Mouse (Mus musculus) testis, adult 2 months (tissue): ENCODE measurements at regions not wholly inside any gene's neighbourhood (a gene's known extent, or its start where the extent isn't known, plus 50 kb on each side); places are given as distances from the start of the nearest gene placed in this dataset.

Experiments used
- H3K27ac ChIP-seq: fragments of 200-500 bp; 2 replicates; pipeline ENCODE4 v1.5.1; 2012; ENCODE audit warnings: low read depth, low read length; ENCODE audit not compliant: control insufficient read depth, insufficient read depth
- H3K27me3 ChIP-seq: fragments of 200-500 bp; 2 replicates; pipeline ENCODE4 v1.6.1; 2012; ENCODE audit warnings: mild to moderate bottlenecking, low read length, moderate library complexity; ENCODE audit not compliant: control insufficient read depth, insufficient read depth
- H3K36me3 ChIP-seq: fragments of 200-500 bp; 2 replicates; pipeline ENCODE4 v1.6.1; 2012; ENCODE audit warnings: mild to moderate bottlenecking, low read length; ENCODE audit not compliant: control insufficient read depth, insufficient read depth
- H3K4me1 ChIP-seq: fragments of 200-500 bp; 2 replicates; pipeline ENCODE4 v1.6.1; 2012; ENCODE audit warnings: low read length; ENCODE audit not compliant: control insufficient read depth, insufficient read depth
- H3K4me3 ChIP-seq: fragments of 200-500 bp; 2 replicates; pipeline ENCODE4 v1.5.1; 2012; ENCODE audit warnings: low read depth, mild to moderate bottlenecking, low read length, moderate library complexity, mixed read lengths; ENCODE audit not compliant: control insufficient read depth
- CTCF ChIP-seq: fragments of 200-500 bp; IDR thresholded peaks from 2 replicates; pipeline ENCODE4 v1.5.1; 2012; ENCODE audit warnings: low read depth, mild to moderate bottlenecking, inconsistent platforms, low read length, moderate library complexity; ENCODE audit not compliant: control insufficient read depth, insufficient read depth, insufficient replicate concordance
- POLR2A ChIP-seq: fragments of 200-500 bp; IDR thresholded peaks from 2 replicates; pipeline ENCODE4 v1.6.1; 2012; ENCODE audit warnings: low read depth, mild to moderate bottlenecking, inconsistent platforms, low read length, moderate library complexity; ENCODE audit not compliant: control insufficient read depth

- H3K27ac ChIP-seq, result no peak overlapping the region
- H3K36me3 ChIP-seq, result no peaks in the 10 kb centered on the region
- H3K27me3 ChIP-seq, result no peaks in the 10 kb centered on the region
- TF ChIP-seq POLR2A (no peak), CTCF (no peak)
- no peaks in the 10 kb centered on the region for H3K4me1 ChIP-seq
- no peak overlapping the region for H3K4me3 ChIP-seq
These were observed 226.7 kb downstream of the Skap2 start for GRCm38 (mm10) chr6:51785615-51786014.

- H3K4me3 ChIP-seq, result no peak overlapping the region
- no peaks in the 10 kb centered on the region for H3K4me1 ChIP-seq
- H3K27ac ChIP-seq, result no peak overlapping the region
- no peak for TF ChIP-seq CTCF
- no peak for TF ChIP-seq POLR2A
- H3K27me3 ChIP-seq, result no peaks in the 10 kb centered on the region
- H3K36me3 ChIP-seq, result no peaks in the 10 kb centered on the region
These were observed 225.5 kb downstream of the Skap2 start for GRCm38 (mm10) chr6:51786836-51787235.

GRCm38 (mm10) chr6:51788156-51788555 is 224.2 kb downstream of the Skap2 start:
- Histone ChIP-seq H3K36me3 (no peaks in the 10 kb centered on the region), H3K4me3 (no peak overlapping the region), H3K27ac (no peak overlapping the region), H3K4me1 (no peaks in the 10 kb centered on the region), H3K27me3 (no peaks in the 10 kb centered on the region)
- TF ChIP-seq POLR2A (no peak), CTCF (no peak)

- no peaks in the 10 kb centered on the region for H3K36me3 ChIP-seq
- no peaks in the 10 kb centered on the region for H3K4me1 ChIP-seq
- H3K27me3 ChIP-seq, result no peaks in the 10 kb centered on the region
- TF ChIP-seq CTCF (no peak), POLR2A (no peak)
- no peak overlapping the region for H3K4me3 ChIP-seq
- H3K27ac ChIP-seq, result no peak overlapping the region
These were observed 222.1 kb downstream of the Skap2 start for GRCm38 (mm10) chr6:51790293-51790692.

GRCm38 (mm10) chr6:51790693-51791092 is 221.7 kb downstream of the Skap2 start:
- Histone ChIP-seq H3K27me3 (no peaks in the 10 kb centered on the region), H3K4me3 (no peak overlapping the region), H3K36me3 (no peaks in the 10 kb centered on the region), H3K4me1 (no peaks in the 10 kb centered on the region), H3K27ac (no peak overlapping the region)
- TF ChIP-seq CTCF, result no peak
- no peak for TF ChIP-seq POLR2A

- Histone ChIP-seq H3K36me3 (no peaks in the 10 kb centered on the region), H3K27me3 (no peaks in the 10 kb centered on the region), H3K4me3 (no peak overlapping the region), H3K4me1 (no peaks in the 10 kb centered on the region), H3K27ac (no peak overlapping the region)
- TF ChIP-seq CTCF (peak; percentile 89; the same call in 1 of the 2 replicates), POLR2A (no peak)
These were observed 217.0 kb downstream of the Skap2 start for GRCm38 (mm10) chr6:51795300-51795699.

- no peak overlapping the region for H3K4me3 ChIP-seq
- TF ChIP-seq CTCF, result no peak
- TF ChIP-seq POLR2A, result no peak
These were observed 213.6 kb downstream of the Skap2 start for GRCm38 (mm10) chr6:51798577-51799240.

GRCm38 (mm10) chr6:51805656-51806055 is 206.7 kb downstream of the Skap2 start:
- TF ChIP-seq POLR2A (no peak), CTCF (no peak)
- no peaks in the 10 kb centered on the region for H3K27me3 ChIP-seq
- peaks cover 3% of the 10 kb centered on the region; the same call in 1 of the 2 replicates for H3K4me1 ChIP-seq
- H3K36me3 ChIP-seq, result no peaks in the 10 kb centered on the region
- H3K4me3 ChIP-seq, result no peak overlapping the region
- no peak overlapping the region for H3K27ac ChIP-seq

More at GRCm38 (mm10) chr6:51798577-51799240, 213.6 kb downstream of the Skap2 start:
- Histone ChIP-seq H3K36me3 (no peaks in the 10 kb centered on the region), H3K27me3 (no peaks in the 10 kb centered on the region), H3K4me1 (no peaks in the 10 kb centered on the region), H3K27ac (no peak overlapping the region)
